8 mouse cellular contexts compared by ENCODE assay signal in the genomic region with DNA sequence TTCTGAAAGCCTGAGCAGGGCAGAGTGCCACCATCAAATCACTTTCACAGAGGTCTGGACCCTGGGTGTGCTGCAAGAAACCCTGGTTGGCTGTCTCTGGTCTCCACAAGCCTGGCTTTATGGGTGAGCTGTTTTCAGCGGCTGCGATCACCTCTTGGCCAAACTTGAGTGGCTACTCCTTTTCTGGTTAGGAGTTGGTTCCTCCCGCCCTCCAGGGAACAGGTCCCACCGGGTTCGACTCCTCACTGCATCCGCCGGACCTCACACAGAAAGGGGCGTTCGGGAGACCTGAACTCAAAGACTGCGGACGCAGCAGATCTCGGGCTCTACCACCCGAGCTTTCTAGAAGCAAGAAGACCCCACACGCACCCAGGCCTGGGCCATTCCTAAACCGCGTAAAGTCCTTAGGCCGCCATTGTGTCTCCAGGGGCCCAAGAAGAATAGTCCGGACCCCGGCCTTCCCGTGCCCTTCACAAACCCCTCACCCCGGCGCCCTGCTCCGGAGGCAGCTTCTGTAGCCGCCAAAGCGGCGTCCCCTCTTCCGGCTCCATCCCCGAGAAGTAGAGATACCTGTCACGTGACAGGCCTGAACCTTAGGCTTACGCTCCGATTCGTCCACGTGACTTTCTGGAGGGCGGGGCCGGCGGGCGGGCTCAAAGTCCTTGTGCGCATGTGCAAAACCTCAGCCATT. TPM values are rescaled to one million over a fixed set of nuclear protein-coding genes. Genes with fewer than 3 reads are reported as not detected.
DNase-seq lines count a peak whose midpoint lies in the region; ATAC-seq lines count a peak whose summit lies in the region.

A gene (minus strand): TSS at position 596 of the 691 bp plus-strand sequence.

- DNase-seq in adipocyte (ENCODE audit: low spot score) = peak; percentile 99
- peak; percentile 96 for DNase-seq in embryo, embryonic 10 days (ENCODE audit: low spot score)
- DNase-seq in gastrocnemius, postnatal 14 days = peak; percentile 93
- peak; percentile 95 to 96 for DNase-seq in left cerebral cortex, postnatal 10 days (ENCODE audit: extremely low spot score in 1 of 2, low spot score in 2 of 2)
- peak; percentile 90 for DNase-seq in right cerebral cortex, postnatal 25 days
- peak; percentile 92 to 97 for DNase-seq in urinary bladder, postnatal 4 days (ENCODE audit: low spot score in 2 of 2)

- intact Hi-C loops in gastrocnemius, postnatal 14 days (cut with DNase I; ENCODE audit: low total_unique reads) = no loop called here
- intact Hi-C loops in left cerebral cortex, postnatal 10 days (cut with DNase I) = no loop called here

- ATAC-seq in inflammation-experienced regulatory T-cells, adult 6 months = peak; percentile 90
- peak; percentile 90 for ATAC-seq in megakaryocyte-erythroid progenitor cell, adult 5-6 weeks (replicated peaks; ENCODE audit: low FRiP score, low TSS enrichment, poor library complexity, severe bottlenecking)

RNA-seq across cellular contexts. Expression of the gene that starts here (rescaled TPM):
- 10 to 100 TPM; 26.9 to 29.6 TPM for total RNA-seq in gastrocnemius, postnatal 14 days (2021)
- polyA plus RNA-seq in inflammation-experienced regulatory T-cells, adult 6 months (2017; shearing (Covaris generic)) = 100 to 1,000 TPM; 199 to 211 (median 208) TPM
- total RNA-seq in left cerebral cortex, postnatal 10 days (2021) = 10 to 100 TPM; 80.2 to 83.3 TPM
- total RNA-seq in megakaryocyte-erythroid progenitor cell, adult 5-6 weeks (2014; fragmentation: Nextera tagmentation) = 50.1 and 76.8 TPM in 2 replicates
- 70.2 and 98.5 TPM in 2 replicates for total RNA-seq in megakaryocyte-erythroid progenitor cell, adult 5-6 weeks (2017)

Comparison
In these comparisons a context has a peak if more than half of its experiments do, and no peak if none do; other contexts are left out.
1. Peak in every context shown above with its lines: DNase-seq and ATAC-seq.